Mouse (Mus musculus) lung, embryonic 16.5 days (tissue): ENCODE results near the gene Mcoln1. TPM values are rescaled to one million over a fixed set of nuclear protein-coding genes. Genes with fewer than 3 reads are reported as not detected.

ENCODE experiments used
- ATAC-seq: fragments of 200-750 bp; cut with Nextera tagmentation; 2 replicates; pipeline ENCODE4 v1.8.0; 2017; ENCODE audit warnings: low read depth, mild to moderate bottlenecking, moderate library complexity
- H3K27ac ChIP-seq: fragments of 300-500 bp; sonication (generic); 2 replicates; pipeline ENCODE4 v1.5.1; 2014; ENCODE audit warnings: mild to moderate bottlenecking, control low read depth, low read length
- H3K27me3 ChIP-seq: fragments of 300-500 bp; sonication (generic); 2 replicates; pipeline ENCODE4 v1.6.1; 2014; ENCODE audit warnings: low read depth, low read length, mixed read lengths; ENCODE audit not compliant: control insufficient read depth, insufficient read depth
- H3K36me3 ChIP-seq: fragments of 300-500 bp; sonication (generic); 2 replicates; pipeline ENCODE4 v1.6.1; 2014; ENCODE audit warnings: low read length; ENCODE audit not compliant: control insufficient read depth, insufficient read depth
- H3K4me1 ChIP-seq: fragments of 300-500 bp; sonication (generic); replicated peaks from 2 replicates; pipeline ENCODE4 v1.6.1; 2014; ENCODE audit warnings: low read length, mixed read lengths; ENCODE audit not compliant: control insufficient read depth, insufficient read depth
- H3K4me2 ChIP-seq: fragments of 300-500 bp; sonication (generic); 2 replicates; pipeline ENCODE4 v1.6.1; 2014; ENCODE audit warnings: low read depth, low read length, control low read depth
- H3K4me3 ChIP-seq: fragments of 300-500 bp; sonication (generic); 2 replicates; pipeline ENCODE4 v1.5.1; 2014; ENCODE audit warnings: mild to moderate bottlenecking, low read length, control low read depth
- H3K9ac ChIP-seq: fragments of 300-500 bp; sonication (generic); 2 replicates; pipeline ENCODE4 v1.6.1; 2014; ENCODE audit warnings: low read length, control low read depth
- H3K9me3 ChIP-seq: fragments of 300-500 bp; sonication (generic); 2 replicates; pipeline ENCODE4 v1.6.1; 2016; ENCODE audit warnings: low read length; ENCODE audit not compliant: control insufficient read depth
- WGBS: fragments of 180-500 bp; shearing (Covaris S2); extraction: QIAGEN DNeasy Blood & Tissue Kit; methylation state at CpG from one replicate; pipeline ENCODE4 v1.1.7; 2014; 5-methylcytosine and 5-hydroxymethylcytosine counted together
- polyA plus RNA-seq: library from polyadenylated mRNA; unstranded; fragments of >200 nt; fragmentation: Nextera tagmentation; extraction: Ambion mirVana; gene quantifications from 2 replicates; pipeline ENCODE4 v1.2.1, GENCODE M21; 2015

Gene Mcoln1
- polyA plus RNA-seq, 1 experiment from 2014 or later, result 53.0 TPM

DNA sequence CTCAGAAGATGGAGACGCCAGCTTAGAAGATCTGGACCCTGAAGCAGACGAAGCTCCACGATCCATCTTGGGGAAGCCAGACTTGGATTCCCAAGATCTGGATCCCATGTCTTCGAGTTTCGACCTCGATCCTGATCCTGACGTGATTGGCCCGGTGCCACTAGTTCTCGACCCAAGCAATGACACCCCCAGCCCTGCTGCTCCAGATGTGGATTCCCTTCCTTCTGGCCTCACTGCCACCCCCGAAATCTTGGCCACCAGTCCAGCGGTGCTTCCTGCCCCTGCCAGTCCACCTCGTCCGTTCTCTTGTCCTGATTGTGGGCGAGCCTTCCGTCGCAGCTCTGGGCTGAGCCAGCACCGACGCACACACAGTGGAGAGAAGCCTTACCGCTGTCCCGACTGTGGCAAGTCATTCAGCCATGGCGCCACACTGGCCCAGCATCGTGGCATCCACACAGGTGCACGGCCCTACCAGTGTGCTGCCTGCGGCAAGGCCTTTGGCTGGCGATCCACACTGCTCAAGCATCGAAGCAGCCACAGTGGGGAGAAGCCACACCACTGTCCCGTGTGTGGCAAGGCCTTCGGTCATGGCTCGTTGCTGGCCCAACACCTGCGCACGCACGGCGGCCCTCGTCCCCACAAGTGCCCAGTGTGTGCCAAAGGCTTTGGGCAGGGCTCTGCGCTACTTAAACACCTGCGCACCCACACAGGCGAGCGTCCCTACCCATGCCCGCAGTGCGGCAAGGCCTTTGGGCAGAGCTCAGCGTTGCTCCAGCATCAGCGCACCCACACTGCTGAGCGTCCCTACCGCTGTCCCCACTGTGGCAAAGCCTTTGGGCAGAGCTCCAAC is 4.5 kb upstream of the Mcoln1 start:
- H3K4me2 ChIP-seq, result no peak overlapping the region
- H3K4me3 ChIP-seq, result no peak overlapping the region
- ATAC-seq, result no peak
- H3K36me3 ChIP-seq, result peaks cover 28% of the 10 kb centered on the region
- H3K27ac ChIP-seq, result no peak overlapping the region
- 93% methylated on average over 44 of the region's 44 CpGs for WGBS
- H3K4me1 ChIP-seq, result peaks cover 10% of the 10 kb centered on the region
- peaks cover 10% of the 10 kb centered on the region for H3K9me3 ChIP-seq
- no peak overlapping the region for H3K9ac ChIP-seq
- no peaks in the 10 kb centered on the region for H3K27me3 ChIP-seq

DNA sequence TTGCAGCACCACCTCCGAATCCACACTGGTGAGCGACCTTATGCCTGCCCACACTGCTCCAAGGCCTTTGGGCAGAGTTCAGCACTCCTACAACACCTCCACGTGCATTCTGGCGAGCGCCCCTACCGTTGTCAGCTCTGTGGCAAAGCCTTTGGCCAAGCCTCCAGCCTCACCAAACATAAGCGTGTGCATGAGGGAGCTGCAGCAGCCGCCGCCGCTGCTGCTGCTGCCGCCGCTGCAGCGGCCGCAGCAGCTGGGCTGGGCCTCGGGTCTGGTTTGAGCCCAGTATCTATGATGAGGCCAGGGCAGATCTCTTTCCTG is 3.9 kb upstream of the Mcoln1 start:
- Histone ChIP-seq H3K27ac (no peak overlapping the region), H3K9me3 (peaks cover 10% of the 10 kb centered on the region), H3K4me1 (peaks cover 10% of the 10 kb centered on the region), H3K36me3 (peaks cover 28% of the 10 kb centered on the region), H3K9ac (no peak overlapping the region), H3K4me2 (no peak overlapping the region), H3K27me3 (no peaks in the 10 kb centered on the region), H3K4me3 (no peak overlapping the region)
- ATAC-seq, result no peak
- 90% methylated on average over 15 of the region's 15 CpGs for WGBS

DNA sequence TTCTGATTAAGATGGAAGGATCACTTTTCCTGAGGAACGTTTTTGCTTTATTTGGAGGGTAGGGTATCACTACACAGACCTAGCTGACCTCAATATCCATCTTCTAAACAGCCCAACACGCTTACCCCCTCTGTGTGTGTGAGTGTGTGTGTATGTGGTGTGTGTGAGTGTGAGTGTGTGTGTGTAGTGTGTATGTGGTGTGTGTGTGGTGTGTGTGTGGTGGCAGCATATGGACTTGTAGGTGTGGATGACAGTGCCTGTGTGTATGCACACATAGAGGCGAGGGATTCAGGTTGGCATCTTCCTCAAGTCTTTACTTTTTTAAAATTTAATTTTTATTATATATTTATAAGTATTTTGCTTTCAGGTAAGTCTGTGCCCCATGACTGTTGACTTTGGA is 1.7 kb upstream of the Mcoln1 start:
- peaks cover 16% of the 10 kb centered on the region for H3K4me1 ChIP-seq
- H3K4me2 ChIP-seq, result no peak overlapping the region
- H3K9ac ChIP-seq, result no peak overlapping the region
- no peak overlapping the region for H3K4me3 ChIP-seq
- whole genome bisulfite sequencing, result 80% methylated on average over 3 of the region's 3 CpGs
- no peaks in the 10 kb centered on the region for H3K27me3 ChIP-seq
- peaks cover 10% of the 10 kb centered on the region for H3K9me3 ChIP-seq
- peaks cover 28% of the 10 kb centered on the region for H3K36me3 ChIP-seq
- no peak for ATAC-seq
- no peak overlapping the region for H3K27ac ChIP-seq

DNA sequence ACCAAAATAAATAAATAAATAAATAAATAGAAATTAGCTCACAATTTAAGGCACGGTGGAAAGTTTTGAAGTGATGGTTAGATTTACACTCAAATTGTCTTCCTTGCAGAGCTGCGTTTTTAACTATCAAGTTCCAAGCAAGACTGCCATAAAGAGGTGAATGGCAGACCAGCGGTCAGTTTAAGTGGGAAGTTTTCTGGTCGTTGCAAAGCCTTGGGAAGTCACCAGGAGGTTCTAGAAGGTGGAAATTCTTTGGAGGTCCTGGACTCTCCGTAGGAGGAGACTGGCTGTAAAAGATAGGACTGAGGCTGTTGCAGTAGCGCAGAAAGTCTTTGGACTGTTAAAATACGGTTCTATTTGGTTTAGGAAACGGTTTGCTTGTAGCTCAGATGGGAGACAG is 506 bp upstream of the Mcoln1 start:
- Histone ChIP-seq H3K36me3 (peaks cover 25% of the 10 kb centered on the region), H3K4me2 (peak overlapping the region; percentile 73), H3K4me3 (peak overlapping the region; percentile 81), H3K27me3 (no peaks in the 10 kb centered on the region), H3K4me1 (peaks cover 10% of the 10 kb centered on the region; the same call in 1 of the 2 replicates), H3K9ac (peak overlapping the region; percentile 78), H3K27ac (peak overlapping the region; percentile 96), H3K9me3 (peaks cover 10% of the 10 kb centered on the region)
- WGBS, result 2% methylated on average over 8 of the region's 8 CpGs
- no peak; the same call in 1 of the 2 replicates for ATAC-seq

DNA sequence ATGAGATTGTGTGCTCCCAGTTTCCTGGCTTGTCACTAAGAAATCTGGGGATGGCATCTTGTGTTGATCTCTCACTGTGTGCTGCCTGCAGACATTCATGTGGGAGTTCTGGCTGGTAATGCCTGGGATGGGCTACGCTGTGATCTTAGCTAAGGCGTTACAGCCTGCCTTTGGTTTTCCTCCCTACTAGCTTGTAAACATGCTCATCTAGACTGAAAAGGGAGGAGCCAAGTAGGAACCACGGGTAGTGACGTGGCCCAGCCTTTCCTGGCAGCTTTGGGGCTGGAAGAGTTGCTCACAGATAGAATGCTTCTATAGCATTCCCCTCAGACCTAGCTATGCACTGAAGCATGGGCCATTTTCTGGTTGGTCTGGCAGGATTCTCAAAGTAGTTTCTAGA is 2.0 kb downstream of the Mcoln1 start:
- WGBS, result 57% methylated on average over 4 of the region's 4 CpGs
- Histone ChIP-seq H3K4me2 (no peak overlapping the region), H3K9ac (0 out of 2 replicates have a peak overlapping the region, but pooled peaks have one; percentile 9), H3K27me3 (no peaks in the 10 kb centered on the region), H3K36me3 (peaks cover 4% of the 10 kb centered on the region), H3K27ac (no peak overlapping the region), H3K4me1 (peaks cover 10% of the 10 kb centered on the region; the same call in 1 of the 2 replicates), H3K4me3 (no peak overlapping the region), H3K9me3 (no peaks in the 10 kb centered on the region)
- no peak for ATAC-seq

DNA sequence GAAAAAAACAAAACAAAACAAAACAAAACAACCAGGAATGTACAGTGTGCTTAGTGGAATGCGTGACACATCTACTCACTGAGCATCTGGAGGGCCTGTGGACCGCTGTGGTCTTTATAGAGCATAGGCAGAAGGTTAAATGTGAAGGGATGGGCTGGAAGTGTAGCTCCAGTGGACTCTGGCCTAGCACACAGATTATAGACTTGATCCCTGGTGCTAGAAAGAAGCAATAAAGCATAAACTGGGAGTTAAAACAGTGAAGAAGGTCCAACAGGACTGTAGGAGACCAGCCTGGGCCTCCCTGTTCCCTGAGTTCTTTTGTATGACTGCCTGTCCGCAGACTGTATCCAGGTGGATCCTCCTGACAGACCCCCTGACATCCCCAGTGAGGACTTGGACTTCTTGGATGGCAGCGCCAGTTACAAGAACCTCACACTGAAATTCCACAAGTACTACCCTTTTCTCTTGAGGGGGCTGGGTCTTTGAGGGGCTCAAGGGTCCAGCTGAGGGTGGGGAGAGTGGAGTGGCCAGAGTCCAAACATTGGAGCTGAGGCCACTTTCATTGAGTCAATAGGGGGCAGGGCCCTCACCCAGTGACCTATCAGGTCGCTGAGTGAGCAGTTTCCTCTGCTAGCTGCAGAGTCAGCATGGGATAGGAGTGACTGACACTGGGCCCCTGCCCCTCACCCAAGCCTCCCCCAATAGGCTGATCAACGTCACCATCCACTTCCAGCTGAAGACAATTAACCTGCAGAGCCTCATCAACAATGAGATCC is 7.9 kb downstream of the Mcoln1 start:
- H3K9ac ChIP-seq, result no peak overlapping the region
- peak; percentile 44 for ATAC-seq
- no peak overlapping the region for H3K4me3 ChIP-seq
- H3K27me3 ChIP-seq, result no peaks in the 10 kb centered on the region
- H3K27ac ChIP-seq, result no peak overlapping the region
- H3K9me3 ChIP-seq, result no peaks in the 10 kb centered on the region
- H3K4me1 ChIP-seq, result 0 out of 2 replicates have a peak, but pooled peaks cover 2% of the 10 kb centered on the region
- 73% methylated on average over 6 of the region's 6 CpGs for WGBS
- no peak overlapping the region for H3K4me2 ChIP-seq
- H3K36me3 ChIP-seq, result peaks cover 23% of the 10 kb centered on the region

DNA sequence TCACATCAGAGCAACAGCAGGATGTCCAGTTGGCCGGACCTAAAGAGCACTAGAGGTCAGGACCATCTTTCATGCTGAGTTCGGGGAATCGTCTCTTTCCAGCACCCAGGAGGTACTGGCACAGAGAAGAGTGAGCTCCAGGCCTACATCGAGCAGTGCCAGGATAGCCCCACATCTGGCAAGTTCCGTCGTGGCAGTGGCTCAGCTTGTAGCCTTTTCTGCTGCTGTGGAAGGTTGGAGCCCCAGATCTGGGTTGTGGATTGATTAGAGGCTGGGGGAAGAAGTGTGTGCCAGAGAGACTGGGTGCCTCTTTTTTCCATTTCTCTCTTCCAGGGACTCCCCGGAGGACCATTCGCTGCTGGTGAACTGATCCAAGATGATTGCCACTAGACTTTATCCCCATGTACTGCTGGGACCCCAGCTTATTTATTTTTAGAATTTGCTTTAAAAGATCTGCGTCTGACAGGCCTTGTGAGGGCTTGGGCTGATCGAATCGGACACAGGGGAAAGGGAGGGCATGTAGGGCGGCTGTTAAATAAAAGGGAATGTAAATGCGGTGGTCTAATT is 14.5 kb downstream of the Mcoln1 start:
- H3K27me3 ChIP-seq, result no peaks in the 10 kb centered on the region
- H3K4me1 ChIP-seq, result 0 out of 2 replicates have a peak, but pooled peaks cover 5% of the 10 kb centered on the region
- H3K36me3 ChIP-seq, result peaks cover 9% of the 10 kb centered on the region
- H3K9ac ChIP-seq, result peak overlapping the region; percentile 73
- H3K9me3 ChIP-seq, result no peaks in the 10 kb centered on the region
- no peak overlapping the region for H3K27ac ChIP-seq
- 33% methylated on average over 13 of the region's 13 CpGs for WGBS
- H3K4me3 ChIP-seq, result peak overlapping the region; percentile 75
- peak overlapping the region; percentile 97 for H3K4me2 ChIP-seq
- ATAC-seq, result no peak

DNA sequence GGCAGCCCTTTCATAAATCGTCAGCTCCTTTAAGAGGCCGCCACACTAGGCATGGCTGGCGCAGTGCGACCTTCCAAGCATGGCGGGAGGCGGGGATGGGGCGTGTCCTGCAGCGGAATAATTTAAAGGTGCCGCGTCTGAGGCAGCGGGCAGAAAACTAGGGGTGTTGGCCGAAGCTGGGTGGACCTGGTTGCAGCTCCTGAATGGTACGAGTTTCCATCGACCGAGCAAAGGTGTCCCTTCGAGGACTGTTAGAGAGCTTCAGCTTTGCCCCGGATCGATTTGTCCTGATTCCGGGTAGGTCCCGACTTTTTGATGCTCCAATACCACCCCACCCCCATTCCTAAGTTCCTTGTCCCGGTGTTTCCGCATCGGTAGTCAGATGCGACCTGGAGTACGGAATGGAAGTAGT is 15.0 kb downstream of the Mcoln1 start, which contains the start of gene Pnpla6:
Pnpla6 (plus strand) TSS at position 125 of the 412 bp plus-strand sequence.
- ATAC-seq, result peak; percentile 75
- Histone ChIP-seq H3K4me3 (peak within 1 kb of the TSS; percentile 75), H3K4me1 (0 out of 2 replicates have a peak, but pooled peaks cover 5% of the 10 kb centered on the region), H3K4me2 (peak within 1 kb of the TSS; percentile 97), H3K9me3 (no peaks in the 10 kb centered on the region), H3K9ac (peak within 1 kb of the TSS; percentile 73), H3K36me3 (peaks cover 7% of the 10 kb centered on the region), H3K27ac (peak within 1 kb of the TSS; percentile 83), H3K27me3 (no peaks in the 10 kb centered on the region)
- under 1% methylated on average over 25 of the region's 25 CpGs for WGBS
